Mouse (Mus musculus): Measurements from ENCODE around the gene Sass6.

DNA sequence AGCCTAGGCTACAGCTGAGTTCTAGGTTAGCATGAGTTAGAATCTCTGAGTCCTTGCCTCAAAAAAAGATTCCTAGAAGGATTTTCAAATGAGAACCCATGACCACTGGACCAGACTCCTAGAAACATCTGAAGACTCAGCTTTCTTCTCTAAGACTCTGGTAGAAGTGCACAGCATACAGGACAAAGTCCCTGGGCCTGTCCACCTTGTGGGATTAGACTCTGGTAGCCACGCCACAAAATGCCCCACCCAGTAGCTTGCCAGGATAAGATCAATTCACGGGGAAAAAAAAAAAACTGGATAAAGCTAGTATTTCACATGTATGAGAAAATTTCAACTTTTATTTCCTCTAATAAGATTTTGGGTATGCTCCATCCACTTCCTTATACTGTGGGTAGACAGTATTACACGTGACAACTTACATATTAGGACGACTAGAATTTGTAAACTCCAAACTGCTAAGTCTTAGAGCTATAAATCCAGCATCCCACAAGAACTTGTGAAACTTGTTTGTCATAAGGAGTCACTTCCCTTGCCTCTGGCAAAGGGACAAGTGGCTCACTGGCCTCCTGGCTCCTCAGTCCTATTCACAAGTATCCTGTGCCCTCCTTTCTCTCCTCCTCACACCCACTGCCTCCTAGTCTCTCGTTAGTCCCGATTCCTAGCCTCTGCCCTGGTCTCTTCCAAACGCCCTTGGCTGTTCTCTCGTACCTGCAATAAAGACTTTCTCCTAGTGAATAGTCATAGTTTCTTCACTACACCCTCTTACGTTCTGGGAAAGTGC is 43.1 kb downstream of the Sass6 start:
- TF ChIP-seq POLR2A (IDR thresholded peaks at IDR 0.05; ENCODE audit: low read depth, low read length) = no peak
- TF ChIP-seq CTCF (IDR thresholded peaks at IDR 0.05; ENCODE audit: extremely low read depth, insufficient read depth, insufficient read length, insufficient replicate concordance) = no peak

Measured in spleen, adult 2 months (tissue).